Mouse (Mus musculus): Measurements from ENCODE around the gene Slk. TPM values are rescaled to one million over a fixed set of nuclear protein-coding genes. Genes with fewer than 3 reads are reported as not detected.
A peak's percentile ranks its signal among the peaks of the same experiment; 100 is the strongest.

Gene Slk
- polyA plus RNA-seq, 1 experiment from 2014 or later = 8.8 TPM

GRCm38 (mm10) chr19:47624940-47625711 is 45.6 kb downstream of the Slk start:
- no peak for TF ChIP-seq CTCF (IDR thresholded peaks at IDR 0.05; ENCODE audit: low read depth)
- no peak overlapping the region for H3K9ac ChIP-seq (ENCODE audit: low read depth, low read length)
- no peaks in the 10 kb centered on the region for H3K27me3 ChIP-seq (replicated peaks; ENCODE audit: control insufficient read depth, insufficient read depth, low read length)
- WGBS = 81% methylated on average over 10 of the region's 10 CpGs
- H3K27ac ChIP-seq (ENCODE audit: low read depth, low read length) = no peak overlapping the region
- no peaks in the 10 kb centered on the region for H3K9me3 ChIP-seq (ENCODE audit: control insufficient read depth)
- no peak overlapping the region for H3K4me2 ChIP-seq (replicated peaks; ENCODE audit: low read depth)
- no peak overlapping the region for H3K4me3 ChIP-seq (ENCODE audit: low read depth, low read length)
- no peaks in the 10 kb centered on the region for H3K4me1 ChIP-seq (replicated peaks; ENCODE audit: control insufficient read depth, insufficient read depth, low read length)
- peaks cover 55% of the 10 kb centered on the region for H3K36me3 ChIP-seq (ENCODE audit: control insufficient read depth, insufficient read depth)
- ATAC-seq = no peak

- Histone ChIP-seq H3K27ac (ENCODE audit: low read depth, low read length) (no peak overlapping the region), H3K36me3 (ENCODE audit: control insufficient read depth, insufficient read depth) (peaks cover 50% of the 10 kb centered on the region), H3K4me3 (ENCODE audit: low read depth, low read length) (no peak overlapping the region), H3K4me2 (replicated peaks; ENCODE audit: low read depth) (no peak overlapping the region), H3K9ac (ENCODE audit: low read depth, low read length) (no peak overlapping the region), H3K4me1 (replicated peaks; ENCODE audit: control insufficient read depth, insufficient read depth, low read length) (0 out of 2 replicates have a peak, but pooled peaks cover 1% of the 10 kb centered on the region), H3K9me3 (ENCODE audit: control insufficient read depth) (no peaks in the 10 kb centered on the region), H3K27me3 (replicated peaks; ENCODE audit: control insufficient read depth, insufficient read depth, low read length) (no peaks in the 10 kb centered on the region)
- no peak for ATAC-seq
- TF ChIP-seq CTCF (IDR thresholded peaks at IDR 0.05; ENCODE audit: low read depth) = no peak
- 94% methylated on average over 10 of the region's 10 CpGs for WGBS
Observed at GRCm38 (mm10) chr19:47627450-47627849, 48.0 kb downstream of the Slk start.

- Histone ChIP-seq H3K4me3 (ENCODE audit: low read depth, low read length) (no peak overlapping the region), H3K9ac (ENCODE audit: low read depth, low read length) (no peak overlapping the region), H3K36me3 (ENCODE audit: control insufficient read depth, insufficient read depth) (peaks cover 36% of the 10 kb centered on the region), H3K4me2 (replicated peaks; ENCODE audit: low read depth) (no peak overlapping the region), H3K9me3 (ENCODE audit: control insufficient read depth) (no peaks in the 10 kb centered on the region), H3K4me1 (replicated peaks; ENCODE audit: control insufficient read depth, insufficient read depth, low read length) (0 out of 2 replicates have a peak, but pooled peaks cover 3% of the 10 kb centered on the region), H3K27me3 (replicated peaks; ENCODE audit: control insufficient read depth, insufficient read depth, low read length) (no peaks in the 10 kb centered on the region), H3K27ac (ENCODE audit: low read depth, low read length) (no peak overlapping the region)
- TF ChIP-seq CTCF (IDR thresholded peaks at IDR 0.05; ENCODE audit: low read depth) = no peak
- 62% methylated on average over 5 of the region's 5 CpGs for WGBS
- ATAC-seq = no peak
Observed at GRCm38 (mm10) chr19:47629068-47629467, 49.6 kb downstream of the Slk start.

- H3K27ac ChIP-seq (ENCODE audit: low read depth, low read length) = no peak overlapping the region
- no peaks in the 10 kb centered on the region for H3K9me3 ChIP-seq (ENCODE audit: control insufficient read depth)
- H3K4me3 ChIP-seq (ENCODE audit: low read depth, low read length) = no peak overlapping the region
- H3K9ac ChIP-seq (ENCODE audit: low read depth, low read length) = no peak overlapping the region
- H3K36me3 ChIP-seq (ENCODE audit: control insufficient read depth, insufficient read depth) = peaks cover 28% of the 10 kb centered on the region
- WGBS = 83% methylated on average over 5 of the region's 5 CpGs
- ATAC-seq = no peak
- no peaks in the 10 kb centered on the region for H3K27me3 ChIP-seq (replicated peaks; ENCODE audit: control insufficient read depth, insufficient read depth, low read length)
- 0 out of 2 replicates have a peak, but pooled peaks cover 3% of the 10 kb centered on the region for H3K4me1 ChIP-seq (replicated peaks; ENCODE audit: control insufficient read depth, insufficient read depth, low read length)
- TF ChIP-seq CTCF (IDR thresholded peaks at IDR 0.05; ENCODE audit: low read depth) = no peak
- no peak overlapping the region for H3K4me2 ChIP-seq (replicated peaks; ENCODE audit: low read depth)
Observed at GRCm38 (mm10) chr19:47630381-47630780, 50.9 kb downstream of the Slk start.

- Histone ChIP-seq H3K9ac (ENCODE audit: low read depth, low read length) (no peak overlapping the region), H3K4me1 (replicated peaks; ENCODE audit: control insufficient read depth, insufficient read depth, low read length) (0 out of 2 replicates have a peak, but pooled peaks cover 3% of the 10 kb centered on the region), H3K9me3 (ENCODE audit: control insufficient read depth) (no peaks in the 10 kb centered on the region), H3K27ac (ENCODE audit: low read depth, low read length) (peak overlapping the region; percentile 62), H3K36me3 (ENCODE audit: control insufficient read depth, insufficient read depth) (peaks cover 28% of the 10 kb centered on the region), H3K4me2 (replicated peaks; ENCODE audit: low read depth) (no peak overlapping the region), H3K4me3 (ENCODE audit: low read depth, low read length) (no peak overlapping the region), H3K27me3 (replicated peaks; ENCODE audit: control insufficient read depth, insufficient read depth, low read length) (no peaks in the 10 kb centered on the region)
- TF ChIP-seq CTCF (IDR thresholded peaks at IDR 0.05; ENCODE audit: low read depth) = no peak
- WGBS = 74% methylated on average over 5 of the region's 5 CpGs
- ATAC-seq = peak; percentile 45; the same call in 1 of the 2 replicates
Observed at GRCm38 (mm10) chr19:47631799-47632198, 52.3 kb downstream of the Slk start.

- H3K36me3 ChIP-seq (ENCODE audit: control insufficient read depth, insufficient read depth) = peaks cover 40% of the 10 kb centered on the region
- H3K27ac ChIP-seq (ENCODE audit: low read depth, low read length) = no peak overlapping the region
- no peak overlapping the region for H3K4me2 ChIP-seq (replicated peaks; ENCODE audit: low read depth)
- no peak for ATAC-seq
- WGBS = 94% methylated on average over 4 of the region's 4 CpGs
- no peaks in the 10 kb centered on the region for H3K9me3 ChIP-seq (ENCODE audit: control insufficient read depth)
- H3K27me3 ChIP-seq (replicated peaks; ENCODE audit: control insufficient read depth, insufficient read depth, low read length) = no peaks in the 10 kb centered on the region
- no peak overlapping the region for H3K4me3 ChIP-seq (ENCODE audit: low read depth, low read length)
- 0 out of 2 replicates have a peak, but pooled peaks cover 3% of the 10 kb centered on the region for H3K4me1 ChIP-seq (replicated peaks; ENCODE audit: control insufficient read depth, insufficient read depth, low read length)
- TF ChIP-seq CTCF (IDR thresholded peaks at IDR 0.05; ENCODE audit: low read depth) = no peak
- no peak overlapping the region for H3K9ac ChIP-seq (ENCODE audit: low read depth, low read length)
Observed at GRCm38 (mm10) chr19:47635380-47635779, 55.9 kb downstream of the Slk start.

Data from intestine, postnatal 0 days (tissue).